Mouse (Mus musculus) hindbrain, postnatal 0 days (tissue): ENCODE results near the gene Fam83c. TPM values are rescaled to one million over a fixed set of nuclear protein-coding genes. Genes with fewer than 3 reads are reported as not detected.

ENCODE experiments used
- ATAC-seq: fragments of 200-750 bp; cut with Nextera tagmentation; 2 replicates; pipeline ENCODE4 v1.8.0; 2017; ENCODE audit warnings: mild to moderate bottlenecking, moderate TSS enrichment, moderate library complexity
- DNase-seq: peaks from one replicate; pipeline ENCODE4 v3.0.0-alpha.2; 2015; ENCODE audit warnings: low spot score
- H3K27ac ChIP-seq: fragments of 300-500 bp; sonication (generic); 2 replicates; pipeline ENCODE4 v1.5.1; 2014; ENCODE audit warnings: mild to moderate bottlenecking
- H3K27me3 ChIP-seq: fragments of 300-500 bp; sonication (generic); 2 replicates; pipeline ENCODE4 v1.6.1; 2014; ENCODE audit warnings: low read length, mixed read lengths; ENCODE audit not compliant: insufficient read depth
- H3K36me3 ChIP-seq: fragments of 300-500 bp; sonication (generic); 2 replicates; pipeline ENCODE4 v1.6.1; 2014; ENCODE audit warnings: low read length, mixed read lengths; ENCODE audit not compliant: insufficient read depth
- H3K4me1 ChIP-seq: fragments of 300-500 bp; sonication (generic); 2 replicates; pipeline ENCODE4 v1.6.1; 2014; ENCODE audit warnings: antibody characterized with exemption, low read length, mixed read lengths; ENCODE audit not compliant: insufficient read depth
- H3K4me2 ChIP-seq: fragments of 300-500 bp; sonication (generic); 2 replicates; pipeline ENCODE4 v1.6.1; 2014; ENCODE audit warnings: low read depth, mild to moderate bottlenecking, low read length, moderate library complexity, mixed read lengths
- H3K4me3 ChIP-seq: fragments of 300-500 bp; sonication (generic); 2 replicates; pipeline ENCODE4 v1.5.1; 2014; ENCODE audit warnings: low read length
- H3K9ac ChIP-seq: fragments of 300-500 bp; sonication (generic); replicated peaks from 2 replicates; pipeline ENCODE4 v1.6.1; 2014; ENCODE audit warnings: mild to moderate bottlenecking, low read length, moderate library complexity, mixed read lengths
- H3K9me3 ChIP-seq: fragments of 300-500 bp; sonication (generic); 2 replicates; pipeline ENCODE4 v1.6.1; 2016; ENCODE audit warnings: low read length, mixed read lengths
- CTCF ChIP-seq: IDR thresholded peaks from 2 replicates; pipeline ENCODE4 v1.5.1; 2016; ENCODE audit warnings: antibody characterized with exemption, control low read depth, low read depth
- WGBS: fragments of 180-500 bp; shearing (Covaris S2); extraction: QIAGEN DNeasy Blood & Tissue Kit; methylation state at CpG from one replicate; pipeline ENCODE4 v1.1.7; 2014; 5-methylcytosine and 5-hydroxymethylcytosine counted together
- polyA plus RNA-seq: library from polyadenylated mRNA; unstranded; fragments of >200 nt; fragmentation: Nextera tagmentation; extraction: Ambion mirVana; gene quantifications from 2 replicates; pipeline ENCODE4 v1.2.1, GENCODE M21; 2015
- total RNA-seq: library from RNA; depleted of rRNA; stranded (reverse); fragments of >200 nt; gene quantifications from 2 replicates; pipeline ENCODE4 v1.2.3, GENCODE M21; 2014

The Fam83c gene
- total and polyA plus RNA-seq, 2 experiments from 2014 or later = 0.15 TPM; not detected in 1

GRCm38 (mm10) chr2:155819449-155820251 lies 15.0 kb downstream of the Fam83c start:
- Histone ChIP-seq H3K4me3 (peak overlapping the region; percentile 60), H3K4me1 (peaks cover 20% of the 10 kb centered on the region), H3K27me3 (no peaks in the 10 kb centered on the region), H3K36me3 (peaks cover 42% of the 10 kb centered on the region), H3K9me3 (no peaks in the 10 kb centered on the region), H3K4me2 (peak overlapping the region; percentile 93), H3K9ac (peak overlapping the region; percentile 82), H3K27ac (peak overlapping the region; percentile 93)
- ATAC-seq = no peak; the same call in 1 of the 2 replicates
- 57% methylated on average over 6 of the region's 6 CpGs for WGBS
- DNase-seq = no peak
- TF ChIP-seq CTCF = no peak

GRCm38 (mm10) chr2:155819392-155819448 lies 15.4 kb downstream of the Fam83c start, which contains the start of gene BC029722:
Gene BC029722 (minus strand): TSS chr2:155819426.
- ATAC-seq (no peak), DNase-seq (no peak)
- Histone ChIP-seq H3K9me3 (no peaks in the 10 kb centered on the region), H3K9ac (peak within 1 kb of the TSS; percentile 82), H3K27me3 (no peaks in the 10 kb centered on the region), H3K27ac (peak within 1 kb of the TSS; percentile 93), H3K36me3 (peaks cover 46% of the 10 kb centered on the region), H3K4me3 (peak within 1 kb of the TSS; percentile 60), H3K4me2 (peak within 1 kb of the TSS; percentile 93), H3K4me1 (peaks cover 20% of the 10 kb centered on the region)
- TF ChIP-seq CTCF = no peak

GRCm38 (mm10) chr2:155818596-155819391 lies 15.9 kb downstream of the Fam83c start:
- H3K36me3 ChIP-seq = peaks cover 50% of the 10 kb centered on the region
- ATAC-seq (peak; percentile 92), DNase-seq (peak; percentile 94)
- no peaks in the 10 kb centered on the region for H3K27me3 ChIP-seq
- WGBS = under 1% methylated on average over 37 of the region's 37 CpGs
- no peaks in the 10 kb centered on the region for H3K9me3 ChIP-seq
- H3K9ac ChIP-seq = peak overlapping the region; percentile 82
- H3K4me2 ChIP-seq = peak overlapping the region; percentile 93
- H3K27ac ChIP-seq = peak overlapping the region; percentile 93
- H3K4me1 ChIP-seq = peaks cover 20% of the 10 kb centered on the region
- no peak for TF ChIP-seq CTCF
- peak overlapping the region; percentile 60 for H3K4me3 ChIP-seq

- ATAC-seq (no peak), DNase-seq (no peak)
- no peak overlapping the region for H3K4me3 ChIP-seq
These were observed 17.1 kb downstream of the Fam83c start for GRCm38 (mm10) chr2:155817301-155818245.

GRCm38 (mm10) chr2:155816179-155816578 lies 18.5 kb downstream of the Fam83c start:
- Histone ChIP-seq H3K4me1 (peaks cover 20% of the 10 kb centered on the region), H3K9ac (no peak overlapping the region), H3K27me3 (no peaks in the 10 kb centered on the region), H3K9me3 (no peaks in the 10 kb centered on the region), H3K4me3 (no peak overlapping the region), H3K36me3 (peaks cover 27% of the 10 kb centered on the region), H3K4me2 (no peak overlapping the region), H3K27ac (no peak overlapping the region)
- ATAC-seq = no peak
- WGBS = 92% methylated on average over 1 of the region's 1 CpGs
- no peak for TF ChIP-seq CTCF
- no peak for DNase-seq

More at GRCm38 (mm10) chr2:155817301-155818245, 17.1 kb downstream of the Fam83c start:
- Histone ChIP-seq H3K36me3 (peaks cover 39% of the 10 kb centered on the region), H3K4me2 (peak overlapping the region; percentile 93), H3K9me3 (no peaks in the 10 kb centered on the region), H3K27me3 (no peaks in the 10 kb centered on the region), H3K9ac (peak overlapping the region; percentile 82), H3K4me1 (peaks cover 20% of the 10 kb centered on the region), H3K27ac (peak overlapping the region; percentile 93; the same call in 1 of the 2 replicates)
- TF ChIP-seq CTCF = no peak
- 78% methylated on average over 10 of the region's 10 CpGs for WGBS

- Histone ChIP-seq H3K9ac (no peak overlapping the region), H3K4me1 (peaks cover 20% of the 10 kb centered on the region), H3K27me3 (no peaks in the 10 kb centered on the region), H3K36me3 (peaks cover 32% of the 10 kb centered on the region), H3K4me2 (no peak overlapping the region), H3K9me3 (no peaks in the 10 kb centered on the region), H3K27ac (no peak overlapping the region), H3K4me3 (no peak overlapping the region)
- TF ChIP-seq CTCF = no peak
- peak; percentile 69 for DNase-seq
- 0 out of 2 replicates have a peak, but pooled peaks have one; percentile 9 for ATAC-seq
- whole genome bisulfite sequencing = 28% methylated on average over 5 of the region's 5 CpGs
These were observed 19.8 kb downstream of the Fam83c start for GRCm38 (mm10) chr2:155814829-155815228.
